Mouse (Mus musculus) adrenal gland, postnatal 36 days (tissue): ENCODE measurements around the gene Zc3h15. TPM values are rescaled to one million over a fixed set of nuclear protein-coding genes. Genes with fewer than 3 reads are reported as not detected.

Experiments used
- DNase-seq, 2 experiments: peaks; one replicate each; pipeline ENCODE4 v3.0.0; 2021; ENCODE audit warnings: mixed read lengths in 1 of 2
- total RNA-seq, 2 experiments: library from RNA; stranded (reverse); gene quantifications; 2 replicates each; pipeline ENCODE4 v1.2.3; 2021

The Zc3h15 gene
- total RNA-seq, 2 experiments from 2014 or later: 99.7 to 104 TPM

DNA sequence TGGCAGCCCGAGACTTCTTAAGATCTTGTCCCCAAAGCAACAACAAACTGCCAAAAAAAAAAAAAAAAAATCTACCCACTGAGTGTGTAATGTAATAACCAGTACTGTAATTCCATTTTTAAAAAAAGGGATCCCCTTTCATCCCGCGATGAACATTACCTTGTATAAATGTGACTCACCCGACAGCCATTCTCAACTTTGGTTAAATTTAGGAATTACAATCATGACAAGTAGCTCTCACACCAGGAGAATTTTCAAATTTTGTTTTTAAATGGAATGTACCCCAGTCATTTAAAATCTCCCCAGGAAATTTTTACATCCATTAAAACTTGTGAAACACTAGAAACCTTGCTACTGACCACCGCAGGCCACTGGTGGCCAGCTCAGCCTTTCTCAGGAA lies 69.7 kb downstream of the Zc3h15 start:
- DNase-seq: no peak

Other genes with a start within 250 kb of the Zc3h15 start
- gene Itgav, start 80.0 kb downstream of the Zc3h15 start, total RNA-seq: 100 to 1,000 TPM; 122 to 131 TPM
- 1 to 10 TPM; 3.8 to 4.0 TPM for gene Fam171b, start 168.2 kb downstream of the Zc3h15 start, total RNA-seq